Comparison of ENCODE assay signal across 1 mouse cellular context in the genomic region with DNA sequence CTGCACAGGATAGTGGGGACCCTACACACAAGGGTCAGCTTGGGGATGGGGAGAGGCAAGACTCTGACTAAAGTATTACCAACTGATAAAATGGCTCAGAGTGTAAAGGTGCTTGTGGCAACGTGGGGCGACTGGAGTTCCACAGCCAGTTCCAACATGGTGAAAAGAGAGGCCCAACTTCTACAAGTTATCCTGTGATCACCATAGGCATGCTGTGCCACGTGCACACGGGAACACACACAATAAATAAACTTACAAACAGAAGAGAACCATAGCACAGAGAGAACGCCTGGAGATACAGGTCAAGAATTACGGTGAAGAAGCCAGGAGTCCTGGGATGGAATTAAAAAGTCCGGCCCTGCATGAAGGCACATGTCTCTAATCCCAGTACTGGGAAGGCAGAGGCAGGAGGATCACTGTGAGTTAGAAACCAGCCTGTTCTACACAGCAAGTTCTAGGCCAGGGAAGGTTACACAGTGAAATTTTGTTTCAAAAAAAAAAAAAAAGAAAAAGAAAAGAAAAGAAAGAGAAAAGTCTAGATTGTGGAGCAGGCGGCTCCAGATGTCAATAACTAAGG.
TF ChIP-seq lines count a peak whose summit lies in the region.

No protein-coding gene starts in this region.

TF ChIP-seq in MEL, 35 proteins besides CTCF, POLR2A, EP300 and RAD21 (continued from another document):
- 0 out of 2 replicates have a peak, but pooled peaks have one; percentile 16 for TF ChIP-seq BHLHE40 (IDR thresholded peaks at IDR 0.05; ENCODE audit: borderline replicate concordance, low read depth, low read length)
- TF ChIP-seq MAX (IDR thresholded peaks at IDR 0.05; ENCODE audit: low read length) = peak; percentile 90
- TF ChIP-seq TAL1 (IDR thresholded peaks at IDR 0.05; ENCODE audit: low read length) = no peak
- TF ChIP-seq USF2 (IDR thresholded peaks at IDR 0.05; ENCODE audit: borderline replicate concordance in 1 of 2, insufficient read depth in 1 of 2, low read depth in 1 of 2, low read length in 2 of 2) = 0 out of 4 replicates have a peak, but pooled peaks of 1 of the 2 experiments have one; percentile 9
- TF ChIP-seq MAZ (IDR thresholded peaks at IDR 0.05; ENCODE audit: low read depth, low read length) = no peak
- TF ChIP-seq MYC (IDR thresholded peaks at IDR 0.05; ENCODE audit: low read depth, low read length) = peak; percentile 97
- no peak for TF ChIP-seq SIN3A (IDR thresholded peaks at IDR 0.05; ENCODE audit: low read length)
- 0 out of 2 replicates have a peak, but pooled peaks have one; percentile 14 for TF ChIP-seq GABPA (IDR thresholded peaks at IDR 0.05; ENCODE audit: low read depth, low read length)
- TF ChIP-seq MXI1 (IDR thresholded peaks at IDR 0.05; ENCODE audit: low read depth, low read length) = peak; percentile 92; the same call in 1 of the 2 replicates
- TF ChIP-seq USF1 (IDR thresholded peaks at IDR 0.05; ENCODE audit: low read depth, low read length) = peak; percentile 35; the same call in 1 of the 2 replicates
